Mouse (Mus musculus) intestine, embryonic 16.5 days (tissue): ENCODE measurements around the gene Rab11fip5. TPM values are rescaled to one million over a fixed set of nuclear protein-coding genes. Genes with fewer than 3 reads are reported as not detected.

Source experiments
- ATAC-seq: fragments of 200-750 bp; cut with Nextera tagmentation; 2 replicates; pipeline ENCODE4 v1.8.0; 2017; ENCODE audit warnings: moderate TSS enrichment, moderate library complexity
- H3K27ac ChIP-seq: fragments of 300-500 bp; sonication (generic); 2 replicates; pipeline ENCODE4 v1.5.1; 2014; ENCODE audit warnings: mild to moderate bottlenecking, low read length
- H3K27me3 ChIP-seq: fragments of 300-500 bp; sonication (generic); replicated peaks from 2 replicates; pipeline ENCODE4 v1.6.1; 2014; ENCODE audit warnings: low read length, control low read depth, mixed read lengths; ENCODE audit not compliant: control insufficient read depth, insufficient read depth
- H3K36me3 ChIP-seq: fragments of 300-500 bp; sonication (generic); 2 replicates; pipeline ENCODE4 v1.6.1; 2014; ENCODE audit warnings: low read length, control low read depth; ENCODE audit not compliant: control insufficient read depth, insufficient read depth
- H3K4me1 ChIP-seq: fragments of 300-500 bp; sonication (generic); 2 replicates; pipeline ENCODE4 v1.6.1; 2014; ENCODE audit warnings: low read length, control low read depth, mixed read lengths; ENCODE audit not compliant: control insufficient read depth, insufficient read depth
- H3K4me2 ChIP-seq: fragments of 300-500 bp; sonication (generic); 2 replicates; pipeline ENCODE4 v1.6.1; 2014; ENCODE audit warnings: low read depth, low read length, control low read depth
- H3K4me3 ChIP-seq: fragments of 300-500 bp; sonication (generic); 2 replicates; pipeline ENCODE4 v1.5.1; 2014; ENCODE audit warnings: mild to moderate bottlenecking, low read length
- H3K9ac ChIP-seq: fragments of 300-500 bp; sonication (generic); 2 replicates; pipeline ENCODE4 v1.6.1; 2014; ENCODE audit warnings: low read depth, low read length
- H3K9me3 ChIP-seq: fragments of 300-500 bp; sonication (generic); 2 replicates; pipeline ENCODE4 v1.6.1; 2016; ENCODE audit warnings: low read length, control low read depth; ENCODE audit not compliant: control insufficient read depth
- WGBS: fragments of 180-500 bp; shearing (Covaris S2); extraction: QIAGEN DNeasy Blood & Tissue Kit; methylation state at CpG from one replicate; pipeline ENCODE4 v1.1.7; 2014; 5-methylcytosine and 5-hydroxymethylcytosine counted together
- polyA plus RNA-seq: library from polyadenylated mRNA; unstranded; fragments of >200 nt; fragmentation: Nextera tagmentation; extraction: Ambion mirVana; gene quantifications from 2 replicates; pipeline ENCODE4 v1.2.1, GENCODE M21; 2015

Gene Rab11fip5
- polyA plus RNA-seq, 1 experiment from 2014 or later, result 15.6 TPM

DNA sequence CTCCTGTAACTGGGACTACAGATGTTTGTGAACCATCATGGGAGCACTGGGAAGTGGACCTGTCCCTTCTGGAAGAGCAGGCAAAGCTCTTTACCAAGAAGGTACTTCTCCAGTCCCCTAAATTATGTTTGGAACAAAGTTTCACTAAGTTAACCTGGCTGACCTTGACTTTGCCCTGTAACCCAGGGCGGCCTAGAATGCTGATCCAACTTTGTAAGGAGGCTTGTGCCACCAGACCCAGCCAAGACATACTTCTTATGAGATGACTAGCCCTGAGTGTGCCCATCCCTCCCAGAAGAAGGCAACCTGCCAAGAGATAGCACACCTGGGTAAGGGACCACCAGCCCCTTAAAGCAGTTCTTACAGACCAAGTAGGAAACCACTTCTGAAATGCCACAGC is 15.6 kb downstream of the Rab11fip5 start:
- 90% methylated on average over 1 of the region's 1 CpGs for WGBS
- peaks cover 5% of the 10 kb centered on the region; the same call in 1 of the 2 replicates for H3K4me1 ChIP-seq

DNA sequence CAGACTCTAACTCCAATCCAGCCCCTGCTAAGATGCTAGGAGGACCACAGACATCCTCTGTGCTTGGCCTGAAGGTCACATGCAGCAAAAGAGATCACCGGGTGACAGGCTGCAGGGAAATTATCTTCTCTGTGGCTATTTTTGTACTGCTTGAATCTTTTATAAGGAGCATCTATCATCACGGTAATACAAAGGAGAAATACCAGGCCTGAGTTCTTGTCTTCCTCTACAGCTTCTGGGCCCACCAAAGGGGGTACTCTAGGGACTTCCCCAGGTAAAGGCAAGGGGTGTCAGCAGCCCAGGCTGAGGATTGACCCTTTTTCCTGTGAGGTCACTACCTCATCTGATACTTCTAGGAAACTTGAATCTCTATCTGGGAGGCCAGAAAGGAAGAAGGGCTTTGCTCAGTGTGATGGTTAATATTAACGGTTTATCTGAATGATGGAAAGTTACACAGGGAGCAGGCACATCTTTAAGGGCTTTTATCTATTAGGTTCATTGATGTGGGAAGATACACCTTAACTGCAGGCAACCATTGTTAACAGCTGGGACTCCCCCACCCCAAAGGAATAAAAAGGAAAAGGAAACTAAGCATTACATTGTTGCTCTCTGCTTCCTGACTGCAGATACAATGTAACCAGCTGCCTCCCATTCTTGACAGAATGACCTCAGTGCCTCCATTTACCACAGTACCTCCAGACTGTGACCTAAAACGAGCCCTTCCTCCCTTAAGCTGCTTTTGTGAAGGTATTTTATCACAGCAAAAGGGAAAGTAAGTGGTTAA is 17.6 kb downstream of the Rab11fip5 start:
- Histone ChIP-seq H3K4me2 (no peak overlapping the region), H3K4me1 (peaks cover 5% of the 10 kb centered on the region; the same call in 1 of the 2 replicates), H3K9ac (no peak overlapping the region), H3K36me3 (no peaks in the 10 kb centered on the region), H3K27me3 (no peaks in the 10 kb centered on the region), H3K27ac (no peak overlapping the region), H3K4me3 (no peak overlapping the region), H3K9me3 (no peaks in the 10 kb centered on the region)
- no peak for ATAC-seq
- 55% methylated on average over 4 of the region's 4 CpGs for WGBS

More for the DNA sequence above, 15.6 kb downstream of the Rab11fip5 start:
- no peak for ATAC-seq
- Histone ChIP-seq H3K9me3 (no peaks in the 10 kb centered on the region), H3K36me3 (no peaks in the 10 kb centered on the region), H3K4me3 (no peak overlapping the region), H3K4me2 (no peak overlapping the region), H3K27ac (no peak overlapping the region), H3K27me3 (no peaks in the 10 kb centered on the region), H3K9ac (no peak overlapping the region)

DNA sequence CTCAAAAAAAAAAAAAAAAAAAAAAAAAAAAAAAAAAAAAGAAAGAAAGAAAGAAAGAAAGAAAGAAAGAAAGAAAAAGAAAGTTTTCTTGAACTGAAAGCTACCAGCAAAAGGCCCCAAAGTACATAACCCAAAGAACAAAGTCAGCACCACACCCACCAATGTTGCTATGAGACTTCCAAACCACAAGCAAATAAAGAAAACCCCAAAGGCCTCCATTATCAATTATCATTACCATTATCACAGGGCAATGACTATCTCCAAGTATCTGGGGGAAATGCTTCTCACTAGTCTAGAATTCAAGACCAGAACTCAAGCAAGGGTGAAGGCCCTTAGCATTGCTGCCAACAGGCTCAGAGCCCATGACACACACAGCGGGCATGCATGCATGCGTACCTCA is 18.7 kb downstream of the Rab11fip5 start:
- Histone ChIP-seq H3K4me2 (no peak overlapping the region), H3K27me3 (no peaks in the 10 kb centered on the region), H3K4me3 (no peak overlapping the region), H3K9ac (no peak overlapping the region), H3K4me1 (peaks cover 5% of the 10 kb centered on the region; the same call in 1 of the 2 replicates), H3K9me3 (no peaks in the 10 kb centered on the region), H3K36me3 (no peaks in the 10 kb centered on the region), H3K27ac (no peak overlapping the region)
- ATAC-seq, result no peak
- 98% methylated on average over 2 of the region's 2 CpGs for WGBS

DNA sequence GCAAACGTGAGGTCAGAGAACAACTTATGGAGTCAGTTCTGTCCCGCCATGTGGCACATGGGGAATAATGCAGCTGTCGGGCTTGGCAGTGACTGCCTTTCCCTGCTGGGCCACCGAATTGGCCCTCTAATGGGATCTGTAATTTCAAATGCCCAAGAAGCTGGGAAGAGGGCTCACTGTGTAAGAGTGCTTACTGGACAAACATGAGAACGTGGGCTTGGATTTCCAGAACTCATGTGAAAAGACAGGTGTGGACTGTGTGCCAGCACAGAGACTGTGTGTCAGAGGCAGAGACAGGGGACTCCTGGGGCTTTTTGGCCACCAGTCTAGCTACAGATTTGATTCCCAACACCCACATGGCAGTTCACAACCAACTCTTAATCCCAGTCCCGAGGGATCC is 19.7 kb downstream of the Rab11fip5 start:
- Histone ChIP-seq H3K9me3 (no peaks in the 10 kb centered on the region), H3K27me3 (no peaks in the 10 kb centered on the region), H3K9ac (no peak overlapping the region), H3K27ac (no peak overlapping the region), H3K4me3 (no peak overlapping the region), H3K4me2 (no peak overlapping the region), H3K36me3 (no peaks in the 10 kb centered on the region), H3K4me1 (peaks cover 3% of the 10 kb centered on the region; the same call in 1 of the 2 replicates)
- WGBS, result 74% methylated on average over 6 of the region's 6 CpGs
- ATAC-seq, result no peak

DNA sequence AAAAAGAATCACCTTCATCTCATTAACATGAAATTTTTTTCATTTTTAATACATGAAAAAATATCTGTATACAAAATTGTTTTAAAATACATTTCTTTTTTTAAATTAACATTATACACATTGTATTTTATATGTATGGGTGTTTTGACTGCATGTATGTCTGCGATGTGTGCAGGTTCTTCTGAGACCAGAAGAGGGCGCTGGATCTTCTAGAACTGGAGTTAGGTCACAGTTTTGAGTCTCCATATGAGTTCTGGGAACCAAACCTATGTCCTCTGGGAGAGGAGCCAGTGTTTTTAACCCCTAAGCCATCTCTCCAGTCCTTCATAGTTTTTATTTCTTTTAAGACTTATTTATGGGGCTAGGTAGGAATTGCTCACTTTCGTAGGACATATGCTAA is 20.7 kb downstream of the Rab11fip5 start:
- H3K4me3 ChIP-seq, result no peak overlapping the region
- no peak overlapping the region for H3K9ac ChIP-seq
- ATAC-seq, result no peak
- no peaks in the 10 kb centered on the region for H3K9me3 ChIP-seq
- no peak overlapping the region for H3K27ac ChIP-seq
- peaks cover 3% of the 10 kb centered on the region; the same call in 1 of the 2 replicates for H3K4me1 ChIP-seq
- WGBS, result 66% methylated on average over 3 of the region's 3 CpGs
- no peak overlapping the region for H3K4me2 ChIP-seq
- H3K36me3 ChIP-seq, result no peaks in the 10 kb centered on the region
- no peaks in the 10 kb centered on the region for H3K27me3 ChIP-seq

DNA sequence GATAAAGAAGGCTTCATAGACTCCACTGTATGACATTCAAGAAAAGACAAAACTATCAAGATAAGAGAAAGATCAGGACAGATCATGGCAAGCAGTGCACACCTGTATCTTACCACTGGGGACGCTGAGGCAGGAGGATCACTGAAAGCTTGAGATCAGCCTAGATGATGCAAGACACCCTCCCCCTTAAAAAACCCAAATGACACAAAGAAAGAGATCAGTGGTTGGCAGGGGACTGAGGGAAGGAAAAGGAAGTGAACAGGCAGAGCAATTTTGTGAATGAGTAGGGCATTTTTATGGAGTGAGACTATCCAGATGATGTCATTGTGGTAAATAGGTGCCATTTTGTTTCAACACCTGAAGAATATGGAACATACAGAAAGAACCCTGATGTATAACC is 24.3 kb downstream of the Rab11fip5 start:
- H3K27me3 ChIP-seq, result no peaks in the 10 kb centered on the region
- H3K36me3 ChIP-seq, result no peaks in the 10 kb centered on the region
- no peak overlapping the region for H3K4me2 ChIP-seq
- no peak overlapping the region for H3K4me3 ChIP-seq
- no peaks in the 10 kb centered on the region; the same call in 1 of the 2 replicates for H3K4me1 ChIP-seq
- no peak for ATAC-seq
- WGBS, result 94% methylated on average over 1 of the region's 1 CpGs
- H3K27ac ChIP-seq, result no peak overlapping the region
- H3K9me3 ChIP-seq, result no peaks in the 10 kb centered on the region
- no peak overlapping the region for H3K9ac ChIP-seq

DNA sequence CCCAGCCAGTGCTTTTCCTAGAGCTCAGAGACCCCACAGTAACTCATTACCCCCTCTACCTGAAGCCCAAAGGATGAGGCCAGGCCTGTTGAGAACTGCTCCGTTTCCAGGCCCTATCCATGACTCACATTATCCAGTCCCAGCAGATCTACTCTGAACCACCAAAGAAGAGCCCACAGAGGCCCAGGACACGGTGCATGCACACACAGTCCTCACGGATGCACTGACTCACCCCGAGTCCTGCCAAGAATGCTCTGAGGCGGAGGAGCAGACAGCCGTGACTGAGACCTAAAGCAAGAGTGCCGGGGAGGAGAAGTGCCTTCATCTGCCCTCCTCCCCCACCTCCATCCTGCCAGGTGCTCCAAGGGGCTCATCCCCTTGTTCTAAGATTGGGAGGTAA is 25.2 kb downstream of the Rab11fip5 start:
- Histone ChIP-seq H3K4me1 (no peaks in the 10 kb centered on the region; the same call in 1 of the 2 replicates), H3K9ac (no peak overlapping the region), H3K36me3 (no peaks in the 10 kb centered on the region), H3K27me3 (no peaks in the 10 kb centered on the region), H3K9me3 (no peaks in the 10 kb centered on the region), H3K4me2 (no peak overlapping the region), H3K4me3 (no peak overlapping the region), H3K27ac (no peak overlapping the region)
- WGBS, result 83% methylated on average over 7 of the region's 7 CpGs
- ATAC-seq, result no peak

DNA sequence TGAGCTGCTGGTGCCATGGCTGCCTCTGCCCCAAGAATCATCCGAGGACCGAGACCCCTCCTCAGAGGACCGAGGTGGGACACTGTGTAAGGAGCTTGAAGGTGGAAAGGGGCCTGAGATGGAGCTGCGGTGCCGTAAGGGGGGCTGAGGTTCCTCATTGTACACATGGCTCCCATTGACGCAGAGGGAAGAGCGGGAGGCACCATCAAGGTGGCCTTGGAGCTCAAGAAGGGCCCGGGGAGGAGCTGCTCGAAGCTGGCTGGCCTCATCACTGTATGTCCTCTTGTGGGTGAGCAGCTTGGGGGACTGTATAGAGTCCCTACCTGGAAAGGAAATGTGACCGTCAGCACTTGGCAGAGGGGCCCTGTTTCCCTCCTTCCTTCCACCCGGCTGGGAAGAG is 26.3 kb downstream of the Rab11fip5 start:
- H3K9me3 ChIP-seq, result no peaks in the 10 kb centered on the region

DNA sequence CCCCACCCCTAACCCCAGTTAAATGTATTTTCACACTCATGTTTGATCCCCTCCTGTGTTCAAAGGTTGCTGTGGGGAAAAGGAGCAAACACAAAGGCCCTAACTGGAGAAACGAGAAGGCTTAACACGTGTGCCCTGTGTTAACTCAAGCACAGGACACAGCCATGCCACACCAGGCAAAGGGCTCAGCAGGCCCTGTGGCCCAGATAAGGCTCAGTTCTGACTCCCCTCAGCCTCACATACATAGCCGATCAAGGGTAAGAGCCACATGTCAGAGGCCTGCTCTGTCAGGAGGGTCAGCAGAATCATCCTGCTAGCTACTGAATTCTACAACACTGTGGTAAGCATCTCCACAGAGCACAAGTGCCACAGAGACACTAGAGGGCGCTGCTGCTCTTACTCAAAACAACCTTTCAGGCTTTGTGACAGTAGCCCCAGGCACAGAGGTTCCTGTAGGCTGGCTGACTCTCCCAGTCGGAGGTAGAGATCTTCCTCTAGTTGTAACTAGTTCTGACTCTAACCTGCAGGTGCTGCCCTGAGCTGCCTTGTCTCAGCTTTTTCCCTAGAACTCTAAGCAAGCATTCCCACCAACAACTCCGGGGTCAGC is 28.3 kb downstream of the Rab11fip5 start:
- no peak overlapping the region for H3K9ac ChIP-seq
- no peaks in the 10 kb centered on the region for H3K27me3 ChIP-seq
- no peak overlapping the region for H3K4me2 ChIP-seq
- peak; percentile 83 for ATAC-seq
- H3K4me1 ChIP-seq, result no peaks in the 10 kb centered on the region; the same call in 1 of the 2 replicates
- 45% methylated on average over 6 of the region's 6 CpGs for WGBS
- H3K4me3 ChIP-seq, result no peak overlapping the region
- H3K27ac ChIP-seq, result no peak overlapping the region
- no peaks in the 10 kb centered on the region for H3K36me3 ChIP-seq
- no peaks in the 10 kb centered on the region for H3K9me3 ChIP-seq

More for the DNA sequence above, 26.3 kb downstream of the Rab11fip5 start:
- no peak overlapping the region for H3K27ac ChIP-seq
- 84% methylated on average over 11 of the region's 11 CpGs for WGBS
- no peak overlapping the region for H3K4me2 ChIP-seq
- no peaks in the 10 kb centered on the region; the same call in 1 of the 2 replicates for H3K4me1 ChIP-seq
- no peaks in the 10 kb centered on the region for H3K27me3 ChIP-seq
- no peak overlapping the region for H3K9ac ChIP-seq
- no peak overlapping the region for H3K4me3 ChIP-seq
- H3K36me3 ChIP-seq, result no peaks in the 10 kb centered on the region
- no peak for ATAC-seq
